Mouse (Mus musculus) spleen, postnatal 14 days (tissue): Measurements from ENCODE around the gene Hlx.

ENCODE experiments used
- DNase-seq, 2 experiments: peaks; one replicate each; pipeline ENCODE4 v3.0.0; 2021 to 2022; ENCODE audit warnings: low spot score in 2 of 2

Gene Hlx

GRCm38 (mm10) chr1:184733300-184734066 lies 1.1 kb upstream of the Hlx start:
- DNase-seq, result peak in 1 of 2 experiments; percentile 25

- peak; percentile 23 to 41 for DNase-seq
Measured at GRCm38 (mm10) chr1:184731644-184732545, 524 bp downstream of the Hlx start.

- DNase-seq, result no peak
Measured at GRCm38 (mm10) chr1:184731091-184731640, 1.3 kb downstream of the Hlx start.

GRCm38 (mm10) chr1:184730453-184731013 lies 1.9 kb downstream of the Hlx start:
- no peak for DNase-seq

- no peak for DNase-seq
Measured at GRCm38 (mm10) chr1:184729357-184730140, 2.9 kb downstream of the Hlx start.

GRCm38 (mm10) chr1:184728561-184729115 lies 3.8 kb downstream of the Hlx start:
- DNase-seq, result no peak

GRCm38 (mm10) chr1:184727401-184728265 lies 4.8 kb downstream of the Hlx start:
- no peak for DNase-seq

- DNase-seq, result no peak
Measured at GRCm38 (mm10) chr1:184726576-184727300, 5.7 kb downstream of the Hlx start.

- no peak for DNase-seq
Measured at GRCm38 (mm10) chr1:184725318-184725790, 7.1 kb downstream of the Hlx start.

- no peak for DNase-seq
Measured at GRCm38 (mm10) chr1:184724551-184725317, 7.7 kb downstream of the Hlx start.

GRCm38 (mm10) chr1:184723899-184724298 lies 8.5 kb downstream of the Hlx start:
- DNase-seq, result no peak

GRCm38 (mm10) chr1:184721121-184721520 lies 11.3 kb downstream of the Hlx start:
- DNase-seq, result no peak

- DNase-seq, result no peak
Measured at GRCm38 (mm10) chr1:184720162-184721025, 12.0 kb downstream of the Hlx start.

GRCm38 (mm10) chr1:184718261-184719120 lies 13.9 kb downstream of the Hlx start:
- no peak for DNase-seq

- no peak for DNase-seq
Measured at GRCm38 (mm10) chr1:184717691-184718200, 14.7 kb downstream of the Hlx start.

- no peak for DNase-seq
Measured at GRCm38 (mm10) chr1:184717016-184717568, 15.3 kb downstream of the Hlx start.
